In genomic region chr16:77992986-77993385, GRCm38 (mm10) we compare ENCODE assay signal across 19 mouse cellular contexts.
DNase-seq lines count a peak whose midpoint lies in the region; ATAC-seq and TF ChIP-seq lines count a peak whose summit lies in the region.
"Had no signal": no experiment of that assay in that cellular context is flagged by ENCODE, and none has a peak within 500 bp of the region (broad histone marks: within the 10 kb centered on the region; RNA-seq: fewer than 3 reads in every experiment).

No protein-coding gene starts in this region.

- TF ChIP-seq CTCF in lung, embryonic 14.5 days (IDR thresholded peaks at IDR 0.05; ENCODE audit: low read depth): no peak

- H3K4me1 ChIP-seq in embryonic facial prominence, embryonic 13.5 days: peaks cover 9% of the 10 kb centered on the region
- H3K4me1 ChIP-seq in embryonic facial prominence, embryonic 10.5 days: no peaks in the 10 kb centered on the region
- H3K4me1 ChIP-seq in lung, embryonic 14.5 days (ENCODE audit: insufficient read depth): no peaks in the 10 kb centered on the region
- H3K4me1 ChIP-seq: forebrain, embryonic 13.5 days; heart, embryonic 12.5 days; hindbrain, embryonic 10.5 days; hindbrain, embryonic 15.5 days had no signal

- no peak overlapping the region for H3K4me3 ChIP-seq in embryonic facial prominence, embryonic 13.5 days
- no peak overlapping the region for H3K4me3 ChIP-seq in embryonic facial prominence, embryonic 10.5 days
- H3K4me3 ChIP-seq in lung, embryonic 14.5 days (ENCODE audit: low read depth, low read length): no peak overlapping the region
- H3K4me3 ChIP-seq: forebrain, embryonic 13.5 days; gastrocnemius, adult 2 months; heart, embryonic 12.5 days; hindbrain, embryonic 10.5 days; hindbrain, embryonic 15.5 days had no signal

- DNase-seq in embryonic facial prominence, embryonic 10.5 days (ENCODE audit: low spot score): no peak
- DNase-seq in lung, embryonic 14.5 days: peak; percentile 75
- no peak for DNase-seq in lung, postnatal 36 days
- peak; percentile 46 for DNase-seq in adipocyte (ENCODE audit: low spot score)
- DNase-seq in layer of hippocampus, adult 8-10 months (ENCODE audit: low spot score in 2 of 2): no peak
- DNase-seq: adrenal gland, postnatal 10 days; cerebellum, adult 11-12 months; cerebellum, adult 9-10 months; forebrain, postnatal 0 days; gastrocnemius, adult 2 months; gastrocnemius, postnatal 25 days had no signal

- H3K36me3 ChIP-seq in embryonic facial prominence, embryonic 13.5 days: no peaks in the 10 kb centered on the region
- no peaks in the 10 kb centered on the region for H3K36me3 ChIP-seq in embryonic facial prominence, embryonic 10.5 days (replicated peaks)
- no peaks in the 10 kb centered on the region for H3K36me3 ChIP-seq in lung, embryonic 14.5 days (ENCODE audit: insufficient read depth)
- H3K36me3 ChIP-seq: heart, embryonic 12.5 days; hindbrain, embryonic 10.5 days; hindbrain, embryonic 15.5 days had no signal

- 0 out of 2 replicates have a peak overlapping the region, but pooled peaks have one; percentile 13 for H3K27ac ChIP-seq in embryonic facial prominence, embryonic 13.5 days
- no peak overlapping the region for H3K27ac ChIP-seq in embryonic facial prominence, embryonic 10.5 days (replicated peaks)
- no peak overlapping the region for H3K27ac ChIP-seq in lung, embryonic 14.5 days (ENCODE audit: low read depth)
- H3K27ac ChIP-seq: forebrain, embryonic 13.5 days; gastrocnemius, adult 2 months; hindbrain, embryonic 10.5 days; hindbrain, embryonic 15.5 days had no signal

- no peak overlapping the region for H3K9ac ChIP-seq in embryonic facial prominence, embryonic 13.5 days
- H3K9ac ChIP-seq in lung, embryonic 14.5 days: no peak overlapping the region
- H3K9ac ChIP-seq: forebrain, embryonic 13.5 days; forebrain, postnatal 0 days; heart, embryonic 12.5 days; hindbrain, embryonic 15.5 days had no signal

- no peaks in the 10 kb centered on the region for H3K27me3 ChIP-seq in embryonic facial prominence, embryonic 13.5 days
- H3K27me3 ChIP-seq in embryonic facial prominence, embryonic 10.5 days (replicated peaks; ENCODE audit: low read depth, poor library complexity, severe bottlenecking): no peaks in the 10 kb centered on the region
- no peaks in the 10 kb centered on the region for H3K27me3 ChIP-seq in lung, embryonic 14.5 days (ENCODE audit: insufficient read depth, low read length)
- H3K27me3 ChIP-seq: CH12.LX; forebrain, embryonic 13.5 days; heart, embryonic 12.5 days; hindbrain, embryonic 15.5 days had no signal

- H3K9me3 ChIP-seq in embryonic facial prominence, embryonic 13.5 days: no peaks in the 10 kb centered on the region
- H3K9me3 ChIP-seq in embryonic facial prominence, embryonic 10.5 days: 0 out of 2 replicates have a peak, but pooled peaks cover 4% of the 10 kb centered on the region
- no peaks in the 10 kb centered on the region for H3K9me3 ChIP-seq in lung, embryonic 14.5 days (ENCODE audit: low read depth, low read length)
- H3K9me3 ChIP-seq: hindbrain, embryonic 15.5 days had no signal

- no peak overlapping the region for H3K4me2 ChIP-seq in embryonic facial prominence, embryonic 13.5 days
- H3K4me2 ChIP-seq in lung, embryonic 14.5 days: no peak overlapping the region
- H3K4me2 ChIP-seq: forebrain, embryonic 13.5 days; heart, embryonic 12.5 days; hindbrain, embryonic 15.5 days had no signal

- 52% methylated on average over 4 of the region's 4 CpGs for WGBS in embryonic facial prominence, embryonic 13.5 days
- 77% methylated on average over 4 of the region's 4 CpGs for WGBS in embryonic facial prominence, embryonic 10.5 days
- WGBS in lung, embryonic 14.5 days: 64% methylated on average over 4 of the region's 4 CpGs

- ATAC-seq in embryonic facial prominence, embryonic 13.5 days (ENCODE audit: insufficient number of reproducible peaks, insufficient read depth, low FRiP score, low TSS enrichment, low read depth): no peak
- ATAC-seq in lung, embryonic 14.5 days (ENCODE audit: insufficient read depth): no peak
- no peak for ATAC-seq in erythroid progenitor cell, adult 5-6 weeks (replicated peaks; ENCODE audit: low FRiP score, poor library complexity, severe bottlenecking)
- ATAC-seq: forebrain, embryonic 13.5 days; forebrain, postnatal 0 days; inflammation-experienced regulatory T-cells, adult 6 months had no signal

Comparison
In these comparisons a context has a peak if more than half of its experiments do, and no peak if none do; other contexts are left out.
1. DNase-seq: peak in lung, embryonic 14.5 days (single experiment) and adipocyte (single experiment); none in embryonic facial prominence, embryonic 10.5 days (single experiment), lung, postnatal 36 days (single experiment) and layer of hippocampus, adult 8-10 months (0 of 2).